Mouse (Mus musculus) lung, postnatal 14 days (tissue): Measurements from ENCODE around the gene Mast4.

Experiments used
- DNase-seq: peaks from one replicate; pipeline ENCODE4 v3.0.0; 2021

Mast4 gene

DNA sequence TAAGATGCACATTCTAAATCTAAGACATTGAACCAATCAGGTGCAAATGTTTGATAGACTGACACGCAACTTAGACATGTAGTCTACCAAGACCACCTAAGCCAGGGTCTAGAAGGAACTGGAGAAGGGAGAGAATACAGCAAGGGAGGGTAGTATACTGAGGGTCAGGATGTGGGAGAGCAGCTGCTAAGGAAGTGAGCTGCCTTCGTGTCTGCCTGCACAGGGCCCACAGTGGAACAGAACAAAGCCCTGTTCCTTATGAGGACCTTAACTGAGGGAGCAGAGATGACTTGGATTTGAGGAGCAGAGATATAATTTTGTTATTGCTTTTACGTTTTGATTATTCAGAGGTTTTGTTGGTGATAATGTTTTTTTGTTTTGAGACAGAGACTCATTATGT, 138.4 kb downstream of the Mast4 start:
- DNase-seq = no peak

DNA sequence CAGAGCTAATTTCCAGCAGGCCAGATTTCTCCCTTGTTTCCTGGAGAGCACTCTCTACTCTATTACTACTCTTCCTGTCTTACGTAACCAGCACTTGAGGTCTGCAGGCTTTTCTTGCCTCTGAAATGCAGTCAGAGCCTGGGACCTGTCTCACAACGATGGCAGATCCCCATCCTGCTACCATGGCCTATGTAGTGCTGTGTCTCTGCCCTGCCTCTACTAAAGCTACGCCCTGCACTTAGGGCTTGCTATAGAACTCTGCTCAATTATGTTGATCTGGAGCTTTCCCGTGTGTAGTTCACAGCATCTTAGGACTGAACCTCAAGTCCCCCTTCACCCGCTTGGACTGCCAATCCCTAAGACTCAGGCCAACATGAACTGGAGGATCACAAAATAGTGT, 150.7 kb downstream of the Mast4 start:
- DNase-seq = no peak

DNA sequence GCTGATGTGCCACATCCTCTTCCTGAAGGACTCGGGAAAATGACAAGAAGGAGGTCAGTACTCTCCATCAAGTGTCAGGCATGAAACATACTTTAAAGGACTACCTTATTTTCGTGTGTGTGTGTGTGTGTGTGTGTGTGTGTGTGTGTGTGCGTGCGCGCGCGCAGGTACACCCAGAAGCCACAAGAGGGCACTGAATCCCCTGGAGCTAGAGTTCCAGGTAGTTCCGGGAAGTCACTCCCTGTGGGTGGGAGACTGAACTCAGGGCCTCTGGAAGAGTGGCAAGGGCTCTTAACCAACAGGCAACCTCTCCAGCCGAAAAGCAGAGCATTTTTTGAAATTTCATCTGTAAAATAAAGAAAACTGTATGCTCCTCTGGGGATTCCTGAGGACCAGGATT, 152.5 kb downstream of the Mast4 start:
- DNase-seq = no peak

DNA sequence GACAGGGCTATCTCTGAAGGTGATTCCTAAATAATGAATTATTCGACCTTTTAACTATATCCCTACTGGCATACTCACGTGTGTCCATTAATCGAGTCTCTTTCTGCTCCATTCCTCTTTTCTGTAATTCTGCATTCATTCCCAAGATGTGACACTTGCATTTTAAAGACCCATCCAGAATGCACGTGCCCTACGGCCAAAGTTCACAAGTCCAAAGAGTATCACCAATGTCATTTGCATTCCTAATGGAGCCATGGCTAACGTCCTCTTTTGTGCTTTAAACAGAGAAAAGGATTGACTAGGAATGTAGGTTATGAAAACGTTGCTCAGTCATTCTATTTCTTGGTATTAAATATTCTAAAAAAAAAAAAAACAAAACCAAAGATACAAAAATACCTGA, 157.4 kb downstream of the Mast4 start:
- no peak for DNase-seq

DNA sequence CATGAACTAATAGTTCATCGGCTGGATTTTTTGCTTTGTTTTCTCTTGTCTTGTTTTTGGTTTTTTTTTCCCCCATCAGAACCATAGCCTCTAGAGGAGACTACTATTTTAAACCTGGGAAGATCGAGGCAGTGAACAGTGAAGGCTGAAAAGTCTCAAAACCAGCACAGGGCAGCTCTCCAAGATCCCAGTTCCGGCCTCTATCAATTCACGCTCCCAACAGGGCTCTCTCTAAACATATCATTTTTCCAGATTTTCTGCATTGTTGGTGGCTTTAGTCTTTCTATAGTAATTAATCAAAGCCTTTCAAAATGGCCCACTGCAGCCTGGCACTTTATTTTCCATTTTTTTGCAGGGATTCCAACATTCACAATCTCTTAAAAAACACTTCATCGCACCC, 159.9 kb downstream of the Mast4 start:
- no peak for DNase-seq

DNA sequence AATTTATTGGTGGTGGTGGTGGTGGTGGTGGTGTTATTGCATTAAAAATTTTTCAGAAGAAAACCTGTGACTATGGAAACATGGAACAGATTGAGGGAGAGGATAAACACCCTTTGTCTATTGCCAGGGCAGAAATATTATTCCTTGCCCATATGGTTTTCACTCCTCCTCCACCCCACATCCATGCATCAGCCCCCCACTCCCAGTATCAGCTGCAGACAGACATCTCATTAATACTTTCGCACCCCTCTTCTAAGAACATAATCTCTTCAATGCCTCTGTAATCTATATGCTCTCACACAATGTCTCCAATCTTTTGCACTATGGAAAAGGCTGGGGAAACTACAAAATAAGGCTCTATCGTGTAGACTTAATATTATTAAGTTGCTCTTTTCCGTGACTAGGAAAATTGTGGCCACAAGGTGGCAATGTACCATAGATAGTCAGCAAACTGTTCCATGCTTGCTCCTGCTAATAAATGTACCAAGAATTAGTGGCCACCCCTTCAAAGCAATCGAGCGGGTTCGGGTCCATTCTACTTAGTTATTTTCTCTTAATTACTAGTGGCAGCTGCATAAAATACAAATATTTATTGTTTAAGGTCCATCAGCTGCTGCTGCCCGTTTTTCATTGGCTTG, 160.6 kb downstream of the Mast4 start:
- peak; percentile 78 for DNase-seq

DNA sequence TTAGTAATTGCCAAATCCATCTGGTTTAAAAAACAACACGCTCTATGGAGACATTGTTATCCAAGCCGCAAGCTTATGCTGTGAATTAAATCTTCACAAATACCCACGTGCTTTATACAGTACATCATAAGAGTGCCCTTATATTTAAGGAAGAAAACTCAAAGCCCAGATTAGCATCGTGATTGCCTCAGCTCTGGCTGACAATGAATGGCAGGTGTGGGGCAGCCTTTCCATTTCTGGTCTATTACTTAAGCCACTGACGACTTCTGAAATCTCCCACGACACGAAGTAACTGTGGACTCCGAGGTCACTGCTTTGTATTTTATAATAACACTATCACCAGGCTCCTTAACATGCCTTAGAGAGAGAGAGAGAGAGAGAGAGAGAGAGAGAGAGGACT, 182.4 kb downstream of the Mast4 start:
- no peak for DNase-seq

DNA sequence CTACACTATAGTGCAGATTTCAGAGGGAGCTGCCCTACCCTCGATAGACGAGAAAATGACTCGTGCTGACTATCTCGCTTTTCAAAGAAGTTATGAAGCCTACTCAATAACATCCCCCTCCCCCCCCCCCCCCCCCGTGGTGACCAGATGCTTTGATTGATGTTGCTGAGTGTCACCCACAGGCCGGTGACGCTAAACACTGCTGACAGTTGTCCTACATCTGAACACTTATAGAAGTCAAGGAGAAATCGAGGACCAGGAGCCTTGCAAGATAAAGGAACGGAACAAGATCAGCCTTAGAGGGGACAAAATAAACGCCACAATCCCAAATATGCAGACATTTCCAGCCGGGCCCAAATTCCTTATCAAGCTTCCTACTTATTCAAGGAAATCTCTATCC, 183.1 kb downstream of the Mast4 start:
- no peak for DNase-seq

DNA sequence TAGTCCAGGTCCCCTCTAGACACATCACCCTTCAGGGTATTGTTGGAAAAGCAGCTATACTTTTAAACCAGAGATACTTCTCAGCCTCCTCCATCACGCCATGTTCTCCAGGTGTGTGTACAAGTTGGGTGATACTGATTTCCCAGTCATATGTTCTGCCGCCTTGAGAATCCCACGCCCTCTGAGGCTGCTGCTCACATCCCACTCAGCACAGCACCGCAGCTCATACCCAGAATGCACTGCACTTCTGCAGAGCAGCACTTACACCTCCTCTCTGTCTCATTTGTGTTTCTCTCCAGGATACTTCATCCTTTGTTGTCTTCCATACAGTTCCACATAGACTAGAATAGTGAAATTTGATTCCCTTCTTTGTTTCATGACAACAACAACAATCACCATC, 183.6 kb downstream of the Mast4 start:
- no peak for DNase-seq

DNA sequence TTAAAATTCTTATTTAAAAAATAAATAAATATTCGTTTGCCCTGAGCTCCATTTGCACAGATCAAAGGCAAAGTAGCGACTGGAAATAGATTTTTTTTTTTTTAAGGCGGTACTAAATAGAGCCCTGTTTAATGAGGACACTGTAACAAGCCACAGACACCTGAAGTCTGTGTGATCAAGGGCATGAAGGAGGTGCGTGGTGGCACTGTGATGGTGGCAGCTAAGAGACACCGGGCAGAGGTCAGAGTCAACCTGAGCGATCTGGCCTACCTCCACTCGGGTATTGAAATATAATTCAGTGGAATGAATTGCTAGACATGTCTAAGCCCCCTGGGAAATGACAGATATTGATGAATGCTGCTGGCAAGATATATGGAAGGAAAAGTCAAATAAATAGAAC, 184.9 kb downstream of the Mast4 start:
- no peak for DNase-seq

DNA sequence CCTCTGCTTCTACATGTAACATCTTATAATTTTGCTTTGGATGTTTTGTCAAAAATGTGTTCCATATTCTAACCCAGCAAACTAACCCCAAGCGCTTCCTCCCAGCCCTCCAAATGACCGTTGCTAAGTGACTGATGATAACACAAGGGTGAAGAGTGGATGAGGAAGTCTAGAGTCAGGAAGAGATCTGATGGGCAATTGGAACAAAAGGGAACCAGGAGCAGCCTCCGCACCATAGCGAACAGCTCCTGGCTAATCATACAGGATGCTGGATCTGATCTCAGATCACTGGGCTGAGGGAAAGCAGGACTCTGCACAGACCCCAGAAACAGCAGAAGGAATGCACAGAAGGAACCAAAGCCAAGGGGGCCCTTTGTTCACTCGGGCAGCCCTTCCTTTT, 190.0 kb downstream of the Mast4 start:
- no peak for DNase-seq

DNA sequence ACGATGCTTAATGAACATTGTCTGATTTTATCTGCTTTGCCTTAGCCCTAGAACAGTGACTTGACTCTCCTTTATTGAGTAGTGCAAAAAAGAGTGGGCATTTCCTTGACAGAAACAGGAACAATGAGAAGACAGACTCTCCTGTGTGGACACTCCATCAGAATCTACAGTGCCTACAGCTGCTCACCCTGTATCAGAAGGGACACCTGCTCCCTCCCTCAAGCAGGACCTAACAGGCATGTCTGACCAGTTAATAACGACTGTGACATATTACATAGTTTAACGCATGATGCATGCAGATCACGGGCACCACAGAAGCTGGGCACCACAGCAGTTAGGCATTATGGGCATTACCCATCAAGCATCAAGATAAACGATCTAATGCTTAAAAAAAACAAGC, 193.0 kb downstream of the Mast4 start:
- no peak for DNase-seq

DNA sequence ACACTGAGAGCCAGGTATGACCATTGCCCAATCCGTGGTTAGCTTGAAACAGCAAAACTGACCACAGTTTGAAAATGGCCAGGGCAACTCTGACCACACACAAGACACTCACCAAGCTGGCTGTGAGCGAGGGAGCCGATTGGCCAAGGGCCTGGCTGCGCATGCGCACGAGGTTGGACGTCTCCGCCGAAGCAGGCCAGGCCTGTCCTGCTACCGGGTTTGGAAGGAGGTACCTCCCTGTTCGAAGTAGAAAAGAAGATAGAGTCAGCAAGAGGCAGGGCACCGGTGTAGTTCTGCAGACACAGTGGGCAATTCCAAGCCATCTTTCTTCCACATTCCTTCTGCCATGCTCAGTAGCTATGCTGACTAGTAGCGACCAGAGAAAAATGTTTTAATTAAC, 194.2 kb downstream of the Mast4 start:
- DNase-seq = no peak

DNA sequence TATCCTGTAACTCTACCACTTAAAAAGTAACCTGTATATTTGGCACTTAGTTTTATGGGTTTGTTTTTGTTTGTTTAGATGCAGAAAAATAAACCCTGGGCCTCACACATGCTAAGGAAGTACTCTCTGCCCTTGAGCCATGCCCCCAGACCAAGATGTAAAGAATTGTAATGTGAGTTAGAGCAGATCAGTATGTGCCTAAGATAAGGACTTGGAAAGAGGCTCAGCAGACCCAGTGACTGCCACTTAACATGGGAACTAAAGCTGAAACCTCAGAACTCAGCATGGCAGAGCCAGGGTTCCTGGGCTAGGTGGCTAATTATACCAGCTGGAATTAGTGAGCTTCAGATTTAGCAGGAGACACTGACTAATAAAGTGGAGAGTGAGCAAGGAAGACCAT, 196.0 kb downstream of the Mast4 start:
- no peak for DNase-seq

DNA sequence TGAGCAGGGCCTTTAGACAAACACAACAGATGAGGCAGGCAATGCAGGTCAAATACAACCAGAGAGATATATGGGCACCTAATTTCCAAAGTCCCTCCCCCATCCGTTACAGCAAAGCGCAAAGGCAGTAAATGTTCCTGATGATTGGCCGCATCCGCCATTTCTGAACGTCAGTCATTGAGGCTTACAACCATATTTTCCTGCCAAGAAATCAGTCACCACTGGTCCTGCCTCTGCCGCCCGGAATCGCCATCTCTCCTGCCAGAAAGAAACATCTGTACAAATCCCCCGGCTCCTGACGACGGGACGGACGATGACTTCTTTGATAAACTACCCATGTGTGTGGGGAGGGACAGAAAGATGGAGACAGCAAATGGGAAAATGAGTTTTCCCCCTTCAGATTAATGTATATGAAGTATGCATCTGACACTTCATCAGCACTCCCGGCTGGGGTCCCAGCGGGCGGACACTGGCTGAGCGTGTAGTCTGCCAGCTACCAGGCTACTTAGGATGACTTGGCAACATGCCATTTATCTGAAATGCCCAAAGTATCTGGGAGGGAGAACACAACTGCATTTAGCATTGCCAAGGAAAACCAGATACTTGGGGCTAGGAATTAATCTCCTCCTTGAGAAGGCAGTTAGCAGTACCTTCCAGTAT, 198.9 kb downstream of the Mast4 start:
- DNase-seq = no peak

DNA sequence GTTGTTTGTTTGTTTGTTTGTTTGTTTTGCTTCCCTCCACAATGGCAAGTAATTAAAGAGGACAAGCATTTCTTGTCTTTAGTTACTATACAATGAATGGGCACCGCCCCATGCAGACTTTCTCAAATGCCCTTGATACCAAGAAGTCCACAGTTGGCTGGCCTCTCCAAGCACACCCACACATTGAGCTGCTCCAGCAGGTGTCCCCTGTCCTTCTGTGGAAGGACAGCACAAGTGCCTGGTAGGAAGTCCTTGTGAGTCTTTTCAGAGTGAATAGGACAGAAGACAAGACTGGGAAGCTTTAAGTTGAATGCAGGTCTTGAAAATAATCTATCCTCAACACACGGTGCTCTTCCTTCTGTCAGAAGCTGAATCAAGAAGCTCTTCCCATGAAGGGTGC, 202.5 kb downstream of the Mast4 start:
- DNase-seq = no peak

DNA sequence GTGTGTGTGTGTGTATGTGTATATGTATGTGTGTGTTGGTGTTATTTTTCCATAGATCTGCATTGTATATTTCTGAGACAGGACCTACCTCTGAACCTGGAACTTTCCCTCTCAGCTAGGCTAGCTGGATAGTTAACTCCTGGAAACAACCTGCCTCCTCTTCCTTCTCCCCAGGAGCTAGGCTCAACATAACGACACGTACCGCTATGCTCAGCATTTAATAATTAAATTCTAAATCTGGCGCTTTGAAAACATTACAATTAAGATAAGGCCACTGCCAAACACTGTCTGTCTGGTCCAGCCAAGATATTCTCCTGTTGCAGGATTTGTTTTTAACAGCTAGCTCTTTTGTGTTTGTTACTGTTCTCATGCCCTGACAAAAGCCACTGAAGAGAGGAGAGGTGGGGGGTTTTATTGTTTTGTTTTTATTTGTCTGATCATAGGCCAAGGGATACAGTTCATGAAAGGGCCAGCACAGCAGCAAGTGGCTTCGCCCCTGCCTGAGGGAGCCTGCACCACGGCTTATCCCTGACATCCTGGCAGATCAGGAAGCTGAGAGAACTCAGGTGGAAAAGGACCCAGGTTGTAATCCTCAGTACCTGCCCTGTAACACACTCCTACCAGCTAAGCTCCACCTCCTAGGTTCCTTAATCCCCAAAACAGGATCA, 205.0 kb downstream of the Mast4 start:
- DNase-seq = no peak

DNA sequence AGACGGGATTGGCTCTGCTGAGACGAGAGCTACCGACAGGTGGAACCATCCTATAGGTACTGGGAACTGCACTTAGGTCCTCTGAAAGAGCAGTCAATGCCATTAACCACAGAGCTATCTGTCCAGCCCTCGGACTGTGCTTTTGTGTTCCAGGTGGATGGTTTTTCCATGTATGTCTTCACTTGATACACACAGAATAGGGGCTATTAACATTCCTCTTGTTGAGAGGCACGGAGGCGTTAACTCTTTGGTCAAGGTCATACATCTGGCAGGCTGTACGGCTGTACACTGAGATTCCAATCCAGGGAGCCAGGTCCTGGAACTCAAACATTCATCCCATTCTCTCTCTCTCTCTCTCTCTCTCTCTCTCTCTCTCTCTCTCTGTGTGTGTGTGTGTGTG, 205.6 kb downstream of the Mast4 start:
- no peak for DNase-seq

DNA sequence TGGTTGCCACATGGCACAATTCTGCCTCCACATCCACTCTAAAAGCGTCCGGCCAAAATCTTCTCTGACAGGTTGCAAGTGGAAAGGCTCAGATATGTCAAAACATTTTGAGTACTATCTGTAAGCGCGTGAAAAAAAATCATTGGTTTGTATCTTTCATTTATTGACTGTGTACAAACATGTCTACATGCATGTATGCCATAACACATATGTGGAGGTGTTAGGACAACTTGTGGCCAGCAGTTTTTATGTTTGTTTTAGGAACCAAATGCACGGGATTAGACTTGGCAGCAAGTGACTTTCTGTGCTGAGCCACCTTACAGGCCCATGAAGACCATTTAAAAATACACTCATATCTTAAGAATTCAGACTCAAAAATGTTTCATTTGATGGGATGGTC, 206.7 kb downstream of the Mast4 start:
- DNase-seq = no peak

DNA sequence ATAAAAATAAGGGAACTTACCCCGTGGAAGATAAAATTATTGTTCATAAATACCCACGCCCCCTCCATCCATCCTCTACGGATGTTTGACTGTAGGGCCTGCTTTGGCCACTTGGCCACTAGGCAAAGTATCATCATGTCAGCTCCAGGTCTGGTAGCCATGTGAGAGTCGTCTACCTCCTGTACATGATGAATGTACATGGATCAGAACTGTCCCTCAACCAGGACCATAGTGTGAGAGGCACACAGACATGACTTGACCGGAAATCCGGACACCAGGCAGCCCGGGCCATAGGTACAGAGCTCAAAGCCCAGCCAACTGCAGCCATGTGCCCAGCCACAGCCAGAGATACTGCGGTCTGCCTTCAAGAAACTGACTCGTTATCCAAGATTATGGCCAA, 210.6 kb downstream of the Mast4 start:
- DNase-seq = no peak

DNA sequence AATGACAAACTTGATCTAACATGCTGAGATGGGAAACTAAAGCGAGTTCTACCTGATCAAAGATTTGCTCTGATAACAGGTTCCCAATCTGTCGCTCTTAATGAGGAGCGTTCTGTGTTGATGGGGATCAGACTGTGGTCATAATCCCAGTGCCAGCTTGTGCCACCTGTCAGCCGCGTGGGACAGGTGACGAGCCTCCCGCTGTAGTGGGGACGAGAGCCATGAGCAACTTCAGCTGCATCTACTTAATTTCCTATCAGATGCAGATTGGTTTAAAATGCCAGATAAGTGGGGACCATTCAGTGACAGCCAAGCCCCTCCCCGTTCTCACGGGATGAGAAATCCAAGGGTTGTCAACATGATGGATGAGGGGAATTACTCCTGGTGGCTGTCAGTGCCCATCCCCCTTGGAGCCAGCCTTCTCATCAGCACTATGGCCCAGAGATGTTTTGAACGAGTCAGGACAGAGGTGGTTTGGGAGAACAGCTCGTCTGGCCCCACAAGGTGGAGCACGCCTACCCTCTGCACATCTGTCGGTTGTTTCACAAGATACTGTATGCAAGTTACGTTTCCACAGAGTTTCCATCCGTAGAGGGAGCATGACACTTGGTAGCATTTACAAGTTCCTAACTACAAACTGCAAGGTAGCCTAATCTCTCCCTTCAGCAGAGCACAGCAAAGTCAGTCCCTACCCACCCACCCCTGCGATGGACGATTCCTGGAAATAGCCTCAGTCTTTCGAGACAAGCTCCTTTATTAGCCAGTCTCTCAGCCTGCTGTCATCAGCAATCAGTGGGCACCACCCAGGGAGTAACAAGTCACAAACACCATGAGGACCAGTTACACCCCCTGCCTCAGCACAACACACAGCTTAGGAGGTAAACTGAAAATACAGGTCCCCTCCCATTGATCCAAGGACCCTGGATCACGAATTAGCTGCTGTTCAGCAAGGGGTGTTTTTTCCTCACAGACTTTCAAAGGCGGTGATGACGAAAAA, 212.2 kb downstream of the Mast4 start:
- no peak for DNase-seq

DNA sequence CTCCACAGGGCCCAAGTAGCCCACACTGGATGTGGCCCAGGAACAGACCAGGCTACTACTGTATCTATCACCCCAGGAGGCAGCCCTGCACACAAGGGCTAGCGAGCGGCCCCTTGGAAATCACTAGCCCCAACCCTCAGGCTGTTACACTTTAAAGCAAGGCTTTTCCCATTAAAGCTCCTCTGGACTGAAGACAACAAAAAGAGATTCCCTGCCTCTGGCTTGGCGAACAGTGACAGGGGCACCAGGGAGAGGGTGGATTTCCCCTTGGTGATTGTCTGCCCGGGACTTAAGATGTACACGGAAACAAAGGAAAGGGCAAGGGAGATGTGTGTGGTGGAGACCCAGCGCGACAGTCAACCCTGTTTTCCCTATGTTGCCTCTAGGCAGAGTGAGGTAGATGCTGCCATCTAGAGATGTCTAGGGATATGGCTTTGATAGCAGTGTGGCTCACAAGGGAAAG, 213.6 kb downstream of the Mast4 start:
- no peak for DNase-seq

DNA sequence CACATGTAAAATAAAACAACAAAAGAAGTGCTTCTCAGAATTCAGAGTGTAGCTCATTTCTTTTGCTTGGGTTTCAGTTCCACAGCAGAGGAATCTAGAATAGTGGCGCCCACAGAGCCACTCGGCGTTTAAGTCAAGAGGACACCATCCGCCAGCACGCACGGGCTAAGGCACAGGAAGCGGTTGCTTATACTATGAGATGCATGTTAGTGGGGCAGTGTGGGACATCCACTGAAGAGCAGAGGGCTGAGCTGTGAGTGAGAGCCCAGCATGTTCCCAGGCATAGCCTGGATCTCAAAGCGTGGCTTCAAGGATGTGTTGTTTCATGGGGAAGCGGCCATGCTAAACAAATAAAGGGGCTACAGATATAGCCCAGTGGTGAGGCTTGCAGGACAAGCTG, 214.6 kb downstream of the Mast4 start:
- no peak for DNase-seq
